Mouse (Mus musculus): ENCODE data around the gene Cd47. TPM values are rescaled to one million over a fixed set of nuclear protein-coding genes. Genes with fewer than 3 reads are reported as not detected.

Gene Cd47
- polyA plus RNA-seq, 1 experiment from 2014 or later: 407 TPM

DNA sequence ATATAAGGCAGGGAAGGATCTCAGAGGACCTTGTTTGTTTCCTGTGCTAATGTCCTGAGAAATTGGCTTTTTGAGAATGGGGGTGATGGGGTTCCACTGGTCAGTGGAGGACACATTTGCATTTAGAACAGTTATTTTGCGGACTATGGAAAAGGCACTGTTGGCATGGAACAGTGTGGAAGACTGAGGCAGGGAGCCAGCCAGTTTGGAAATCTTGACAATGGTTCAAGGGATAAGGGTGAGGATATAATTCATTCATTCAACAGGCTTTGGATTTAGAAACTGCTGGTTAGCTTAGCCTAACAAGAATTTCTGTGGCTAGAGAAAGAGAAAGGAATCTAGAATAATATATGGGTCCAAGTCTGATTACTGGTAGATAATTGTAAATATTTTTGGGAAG lies 61.7 kb downstream of the Cd47 start:
- DNase-seq (ENCODE audit: low spot score): no peak

DNA sequence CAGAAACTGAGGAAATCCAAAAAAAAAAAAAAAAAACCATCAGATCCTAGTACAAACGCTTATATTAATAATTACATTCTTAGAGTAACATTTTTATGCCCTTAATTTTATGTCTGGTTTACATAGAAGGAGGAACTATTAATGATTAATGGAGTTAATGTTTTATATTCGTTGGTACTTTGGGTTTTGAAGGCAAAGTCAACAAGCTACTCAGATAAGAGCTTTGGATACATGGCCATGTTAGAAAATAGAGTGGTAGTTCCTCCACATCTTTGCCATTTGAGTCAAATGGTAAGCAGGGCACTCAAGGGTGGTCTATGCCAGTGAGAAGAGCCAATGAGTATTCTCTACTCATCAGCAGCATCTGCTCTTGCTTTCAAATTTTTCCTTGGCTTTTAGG lies 66.3 kb downstream of the Cd47 start:
- no peak for DNase-seq (ENCODE audit: low spot score)

DNA sequence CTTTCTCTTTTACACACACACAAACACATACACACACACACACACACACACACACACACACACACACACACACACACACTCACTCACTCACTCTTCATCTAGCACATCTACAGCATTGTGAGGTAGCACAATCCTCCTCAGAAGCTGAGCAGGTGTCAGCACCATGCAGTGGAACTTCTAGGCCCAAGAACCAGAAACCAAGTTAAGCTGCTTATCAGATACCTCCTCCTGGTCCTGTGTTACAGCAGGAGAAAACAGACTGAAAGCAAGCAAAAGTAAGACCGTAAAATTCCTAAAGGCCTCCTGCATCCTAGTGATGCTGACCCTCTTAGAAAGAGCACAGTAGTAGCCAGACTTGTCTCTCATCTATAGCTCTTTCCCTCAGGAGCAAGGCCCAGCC lies 67.9 kb downstream of the Cd47 start:
- DNase-seq (ENCODE audit: low spot score): no peak

DNA sequence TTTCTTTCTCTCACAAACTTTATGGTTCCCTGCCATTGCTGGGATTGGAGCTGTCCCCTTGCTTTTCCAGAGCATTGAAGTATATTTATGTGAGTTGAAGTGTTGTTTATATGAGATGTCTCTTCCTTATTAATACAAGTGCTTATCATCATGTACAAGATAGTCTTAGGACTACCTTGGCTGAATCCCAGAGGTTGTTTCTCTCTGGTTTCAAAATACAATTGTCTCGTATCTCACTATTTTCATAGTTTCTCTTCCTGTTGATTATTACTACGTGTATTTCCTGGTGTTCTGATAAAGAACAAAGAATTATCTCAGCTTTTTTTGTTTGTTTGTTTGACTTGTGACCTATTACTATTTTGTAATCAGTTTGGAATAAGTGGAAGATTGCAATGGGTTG lies 73.6 kb downstream of the Cd47 start:
- DNase-seq (ENCODE audit: low spot score): no peak

GRCm38 (mm10) chr16:49874546-49874945 lies 74.2 kb downstream of the Cd47 start:
- DNase-seq (ENCODE audit: low spot score): no peak

DNA sequence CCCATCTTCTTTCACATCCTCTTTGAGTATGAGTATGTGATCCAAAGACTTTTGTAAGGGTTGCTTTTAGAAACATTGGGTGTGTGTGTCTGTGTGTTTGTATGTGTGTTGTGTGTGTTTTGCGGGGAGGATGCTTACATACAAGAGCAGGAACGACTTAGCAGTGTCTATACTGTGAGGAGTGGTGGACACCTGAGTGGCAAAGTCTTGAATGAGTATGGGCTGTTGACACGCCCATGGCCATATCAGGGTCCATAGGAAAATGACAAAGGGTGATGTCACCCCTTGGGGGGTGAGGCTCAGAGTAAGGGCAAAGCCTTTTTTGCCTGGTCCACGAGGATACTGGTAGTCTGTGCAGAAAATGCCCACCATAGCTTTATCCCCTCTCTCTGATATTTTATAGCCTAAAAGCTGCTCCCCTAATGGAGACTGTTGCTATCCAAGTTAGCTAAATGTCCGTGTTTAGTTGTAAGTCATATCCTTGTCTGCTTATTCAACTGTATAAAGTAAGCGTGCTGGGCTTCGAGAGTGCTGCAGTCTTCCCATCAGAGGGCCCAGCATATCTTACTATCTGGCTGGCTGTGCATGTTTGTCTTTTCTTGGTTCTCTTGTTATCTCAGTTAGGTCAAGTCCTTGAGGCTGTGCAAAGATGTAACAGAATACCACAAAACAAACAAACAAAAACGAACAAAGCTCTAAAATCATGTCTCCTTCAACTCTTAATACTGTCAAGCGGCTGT lies 76.1 kb downstream of the Cd47 start:
- no peak for DNase-seq (ENCODE audit: low spot score)

- DNase-seq (ENCODE audit: low spot score): no peak
Measured at GRCm38 (mm10) chr16:49877243-49877642, 76.9 kb downstream of the Cd47 start.

- DNase-seq (ENCODE audit: low spot score): no peak
Measured at GRCm38 (mm10) chr16:49878051-49878450, 77.7 kb downstream of the Cd47 start.

DNA sequence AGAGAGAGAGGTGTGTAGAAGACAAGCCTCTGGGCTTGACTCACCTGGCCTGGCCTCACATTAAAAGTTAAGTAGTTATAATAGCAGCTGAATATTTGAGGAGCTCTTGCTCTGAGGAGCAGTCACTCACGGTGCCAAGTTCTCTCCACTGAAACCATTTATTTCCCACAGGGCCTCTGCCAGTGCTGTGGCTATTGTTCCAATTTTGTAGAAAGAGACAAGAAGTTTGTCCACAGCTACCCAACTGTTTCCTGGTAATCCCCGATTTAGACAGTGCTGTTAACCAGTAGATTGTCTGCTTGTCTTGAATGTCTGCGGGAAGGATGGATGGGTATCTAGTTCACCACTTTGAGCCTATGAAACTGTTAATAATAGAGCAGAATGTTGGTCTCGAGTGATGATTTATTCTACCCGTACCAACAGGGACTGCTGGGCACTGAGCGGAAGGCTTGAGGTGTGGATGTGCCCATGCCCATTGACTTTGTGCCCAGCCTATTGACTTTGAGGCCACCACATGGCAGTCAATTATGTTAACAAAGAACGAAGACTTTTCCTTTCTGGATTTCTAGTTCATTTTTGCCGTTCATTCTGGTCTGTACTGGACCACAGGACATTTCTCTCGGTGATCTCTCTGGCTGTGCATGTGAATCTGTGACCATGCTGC lies 86.2 kb downstream of the Cd47 start:
- DNase-seq (ENCODE audit: low spot score): no peak

DNA sequence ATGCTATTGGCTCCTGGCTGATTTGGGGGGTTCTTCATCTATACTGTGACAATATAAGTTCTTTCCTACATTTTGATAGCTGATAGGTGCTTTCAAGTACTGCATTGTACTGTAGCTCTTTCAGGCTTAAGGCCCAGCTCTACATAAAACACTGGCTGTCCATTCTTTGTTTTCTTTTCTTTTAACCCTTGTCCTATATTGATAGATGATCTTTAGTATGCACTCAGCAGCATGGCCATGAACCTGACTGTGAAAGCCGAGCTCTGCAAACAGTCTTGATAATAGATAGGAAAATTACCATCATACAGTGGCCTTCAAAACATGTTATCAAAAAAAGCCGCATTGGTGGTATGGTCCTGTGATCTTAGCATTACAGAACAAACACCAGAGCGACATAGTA lies 87.0 kb downstream of the Cd47 start:
- no peak for DNase-seq (ENCODE audit: low spot score)

GRCm38 (mm10) chr16:49887811-49888564 lies 87.7 kb downstream of the Cd47 start:
- DNase-seq (ENCODE audit: low spot score): peak; percentile 12

DNA sequence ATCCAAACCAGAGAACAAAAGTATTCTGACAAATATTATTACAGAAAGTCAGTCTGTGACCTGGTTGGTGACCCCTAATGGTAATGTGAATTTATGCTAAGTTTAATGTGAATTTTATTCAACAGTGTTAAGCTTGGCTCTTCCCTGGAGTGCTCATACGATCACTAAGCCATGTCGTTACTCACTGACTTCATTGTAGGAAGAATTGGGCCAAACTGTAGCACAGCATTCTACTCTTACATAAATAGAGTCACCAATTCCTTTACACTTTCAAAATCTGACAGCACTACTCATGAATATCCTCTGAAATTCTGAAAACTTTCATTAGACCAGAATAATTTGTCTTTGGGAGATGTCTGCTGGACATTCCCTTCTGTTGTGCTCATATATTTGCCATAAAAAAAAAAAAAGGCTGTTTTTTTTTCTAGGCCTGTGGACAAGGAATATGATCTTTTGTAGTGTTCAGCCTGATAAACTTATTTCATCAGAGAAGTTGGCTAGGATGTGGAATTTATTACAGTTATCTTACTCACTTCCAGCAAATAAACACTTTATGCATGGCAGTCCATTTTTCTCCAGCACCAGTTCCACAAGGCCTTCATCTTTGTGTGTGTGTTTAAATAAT lies 88.8 kb downstream of the Cd47 start:
- DNase-seq (ENCODE audit: low spot score): no peak

DNA sequence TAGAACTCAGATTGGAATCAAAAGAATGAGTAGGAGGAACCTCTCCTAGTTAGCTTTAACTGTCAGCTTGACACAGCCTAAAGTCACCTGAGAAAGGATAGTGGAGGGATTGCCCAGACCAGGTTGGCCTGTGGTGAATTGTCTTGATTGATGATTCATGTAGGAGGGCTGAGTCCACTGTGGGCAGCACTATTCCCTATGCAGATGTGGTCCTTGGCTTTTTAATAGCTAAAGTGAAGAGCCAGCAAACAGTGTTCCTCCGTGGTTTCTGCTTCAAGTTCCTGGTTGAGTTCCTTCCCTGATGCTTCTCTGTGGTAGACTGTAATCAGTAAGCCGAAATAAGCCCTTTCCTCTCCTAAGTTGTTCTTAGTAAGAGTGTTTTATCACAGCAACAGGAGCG lies 91.9 kb downstream of the Cd47 start:
- DNase-seq (ENCODE audit: low spot score): no peak

DNA sequence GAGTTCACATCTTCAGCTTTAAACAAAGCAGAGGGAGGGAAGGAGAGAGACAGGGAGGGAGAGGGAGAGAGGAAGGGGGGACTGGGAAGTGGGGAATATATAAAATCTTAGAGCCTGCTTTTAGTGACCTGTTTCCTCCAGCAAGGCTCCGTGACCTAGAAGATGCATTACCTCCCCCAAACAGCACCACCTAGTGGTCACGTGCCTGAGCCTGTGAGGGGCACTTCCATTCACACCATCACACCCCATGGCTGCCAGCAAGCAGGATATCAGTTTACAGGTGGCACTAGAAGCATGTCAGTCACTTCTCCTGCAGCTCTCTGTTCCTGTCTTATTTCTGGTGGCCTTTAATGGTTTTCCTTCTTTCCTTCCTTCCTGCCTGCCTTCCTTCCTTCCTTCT lies 92.6 kb downstream of the Cd47 start:
- peak; percentile 53 for DNase-seq (ENCODE audit: low spot score)

- DNase-seq (ENCODE audit: low spot score): no peak
Measured at GRCm38 (mm10) chr16:49894624-49895023, 94.3 kb downstream of the Cd47 start.

DNA sequence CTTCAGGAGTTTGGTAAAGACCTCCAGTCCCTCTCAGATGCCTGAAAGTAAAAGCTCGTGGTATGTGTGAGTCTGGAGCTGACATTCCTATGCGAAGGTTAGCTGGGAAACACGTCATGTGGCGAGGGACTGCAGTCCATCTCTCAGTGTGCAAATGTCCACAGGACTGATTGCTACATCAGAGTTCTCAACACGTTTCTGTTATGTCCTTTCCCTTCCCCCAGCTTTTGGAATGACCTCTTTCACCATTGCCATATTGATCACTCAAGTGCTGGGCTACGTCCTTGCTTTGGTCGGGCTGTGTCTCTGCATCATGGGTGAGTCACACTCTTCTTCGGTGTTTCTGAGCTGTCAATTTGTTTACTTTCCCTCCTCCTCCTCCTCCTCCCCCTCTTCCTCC lies 95.8 kb downstream of the Cd47 start:
- no peak for DNase-seq (ENCODE audit: low spot score)

DNA sequence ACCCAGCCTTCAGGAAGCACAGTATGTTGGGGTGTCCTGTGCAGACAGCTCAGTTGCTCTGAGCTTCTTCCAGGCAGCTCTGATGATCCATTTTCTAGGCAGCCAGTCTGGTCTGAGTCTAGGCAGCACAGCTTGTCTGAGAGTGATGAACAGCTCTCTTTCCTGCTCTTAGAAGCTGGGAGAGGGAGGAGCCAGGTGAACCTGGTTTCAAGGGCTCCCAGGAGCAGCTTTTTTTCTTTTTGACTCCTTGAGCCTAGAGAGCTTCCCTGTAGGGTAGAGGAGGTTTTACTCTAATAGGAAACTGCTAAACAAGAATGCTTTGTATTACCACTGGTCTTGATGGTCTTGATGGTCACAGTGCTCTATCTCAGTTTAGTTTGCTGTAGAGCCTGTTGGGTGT lies 101.1 kb downstream of the Cd47 start:
- no peak for DNase-seq (ENCODE audit: low spot score)

GRCm38 (mm10) chr16:49902083-49902482 lies 101.8 kb downstream of the Cd47 start:
- no peak for DNase-seq (ENCODE audit: low spot score)

DNA sequence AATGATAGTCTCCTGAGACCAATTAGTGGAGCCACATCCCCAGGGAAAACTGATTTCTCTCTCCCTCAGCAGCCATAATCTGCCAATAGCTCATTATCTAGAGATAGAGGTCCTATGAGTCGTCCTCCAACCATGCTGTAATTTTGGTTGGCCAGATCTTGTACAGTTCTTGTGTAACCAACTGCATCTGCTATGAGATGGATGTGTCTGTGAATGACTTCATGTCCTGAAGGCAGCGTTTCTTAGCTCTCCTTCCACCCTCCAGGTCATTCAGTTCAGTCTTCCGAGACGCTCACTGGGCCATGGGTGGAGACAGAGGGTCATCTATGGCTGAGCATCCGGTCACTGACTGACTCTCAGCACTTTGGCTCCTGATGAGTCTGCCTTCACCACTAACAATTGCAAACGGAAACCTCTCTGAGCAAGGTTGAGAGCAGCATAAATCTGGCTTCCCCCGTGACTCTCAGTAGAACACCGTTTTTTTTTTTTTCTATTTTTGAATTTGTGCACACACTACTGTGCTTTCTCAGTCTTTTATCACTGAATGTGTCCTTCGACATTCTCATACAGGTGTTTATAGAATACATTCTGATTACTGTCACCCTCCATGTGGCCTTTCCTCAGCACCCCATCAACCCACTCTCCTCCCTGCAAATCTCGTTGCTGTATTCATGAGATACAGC lies 104.1 kb downstream of the Cd47 start:
- no peak for DNase-seq (ENCODE audit: low spot score)

DNA sequence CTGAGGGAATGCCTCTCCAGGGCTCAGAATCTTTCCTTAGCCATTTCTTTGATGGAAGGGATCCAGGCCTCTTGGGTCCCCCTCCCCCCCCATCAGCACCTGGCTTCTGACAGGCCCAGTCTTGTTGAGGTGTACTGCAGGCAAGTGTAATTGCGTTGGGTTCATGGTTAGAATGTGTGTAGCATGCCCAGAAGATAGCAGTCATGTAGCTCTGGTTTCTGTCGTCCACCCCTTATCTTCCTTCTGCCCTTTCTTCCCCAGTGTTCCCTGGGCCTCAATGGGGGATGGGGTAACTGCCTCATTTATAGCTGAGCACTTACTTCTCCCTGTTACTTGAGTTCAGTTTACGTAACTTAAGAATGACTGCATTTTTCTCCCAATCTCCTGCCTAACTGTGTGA lies 104.7 kb downstream of the Cd47 start:
- DNase-seq (ENCODE audit: low spot score): no peak

- DNase-seq (ENCODE audit: low spot score): no peak
Measured at GRCm38 (mm10) chr16:49905601-49906001, 105.3 kb downstream of the Cd47 start.
